Mouse (Mus musculus): Measurements from ENCODE around the gene 1700020D05Rik. TPM values are rescaled to one million over a fixed set of nuclear protein-coding genes. Genes with fewer than 3 reads are reported as not detected.
"Not testable (repeated sequence)": the region's sequence is repeated elsewhere in the genome, so short reads cannot be mapped to it uniquely, and the experiment has no call there.

1700020D05Rik gene
- total and polyA plus RNA-seq, 3 experiments = 0.70 to 0.89 (median 0.82) TPM

GRCm38 (mm10) chr19:5500330-5500875 is 3.2 kb downstream of the 1700020D05Rik start:
- H3K4me1 ChIP-seq (ENCODE audit: control insufficient read depth, insufficient read depth, low read length) = no peaks in the 10 kb centered on the region
- no peaks in the 10 kb centered on the region for H3K36me3 ChIP-seq (ENCODE audit: control insufficient read depth, insufficient read depth, low read length)
- H3K27me3 ChIP-seq (ENCODE audit: control insufficient read depth, insufficient read depth, low read length) = no peaks in the 10 kb centered on the region
- DNase-seq = no peak
- H3K9ac ChIP-seq (ENCODE audit: low read depth, low read length) = no peak overlapping the region
- WGBS = 61% methylated on average over 2 of the region's 2 CpGs
- H3K79me2 ChIP-seq (replicated peaks; ENCODE audit: control insufficient read depth, insufficient read depth, low read length) = no peaks in the 10 kb centered on the region
- intact Hi-C loops (cut with DNase I) = no loop called here
- TF ChIP-seq EP300 (IDR thresholded peaks at IDR 0.05; ENCODE audit: insufficient read depth, low read depth, low read length) = no peak
- TF ChIP-seq CTCF (IDR thresholded peaks at IDR 0.05) = no peak
- no peak overlapping the region for H3K4me3 ChIP-seq
- no peak overlapping the region for H3K27ac ChIP-seq

GRCm38 (mm10) chr19:5496052-5496370 is 7.6 kb downstream of the 1700020D05Rik start:
- Histone ChIP-seq H3K79me2 (replicated peaks; ENCODE audit: control insufficient read depth, insufficient read depth, low read length) (0 out of 2 replicates have a peak, but pooled peaks cover 5% of the 10 kb centered on the region), H3K36me3 (ENCODE audit: control insufficient read depth, insufficient read depth, low read length) (peaks cover 14% of the 10 kb centered on the region), H3K4me1 (ENCODE audit: control insufficient read depth, insufficient read depth, low read length) (no peaks in the 10 kb centered on the region), H3K27ac (no peak overlapping the region), H3K27me3 (ENCODE audit: control insufficient read depth, insufficient read depth, low read length) (no peaks in the 10 kb centered on the region), H3K9ac (ENCODE audit: low read depth, low read length) (no peak overlapping the region), H3K4me3 (no peak overlapping the region)
- TF ChIP-seq EP300 (IDR thresholded peaks at IDR 0.05; ENCODE audit: insufficient read depth, low read depth, low read length) = no peak
- TF ChIP-seq POLR2A (IDR thresholded peaks at IDR 0.05; ENCODE audit: insufficient read depth, low read depth, low read length) = no peak
- TF ChIP-seq CTCF (IDR thresholded peaks at IDR 0.05) = no peak
- intact Hi-C loops (cut with DNase I) = no loop called here
- WGBS = 83% methylated on average over 16 of the region's 16 CpGs
- DNase-seq = peak in 1 of 2 experiments; percentile 21

- Histone ChIP-seq H3K27me3 (ENCODE audit: control insufficient read depth, insufficient read depth, low read length) (no peaks in the 10 kb centered on the region), H3K79me2 (replicated peaks; ENCODE audit: control insufficient read depth, insufficient read depth, low read length) (0 out of 2 replicates have a peak, but pooled peaks cover 5% of the 10 kb centered on the region), H3K27ac (no peak overlapping the region), H3K4me3 (no peak overlapping the region), H3K9ac (ENCODE audit: low read depth, low read length) (no peak overlapping the region), H3K36me3 (ENCODE audit: control insufficient read depth, insufficient read depth, low read length) (peaks cover 14% of the 10 kb centered on the region), H3K4me1 (ENCODE audit: control insufficient read depth, insufficient read depth, low read length) (no peaks in the 10 kb centered on the region)
- no peak for DNase-seq
- 79% methylated on average over 12 of the region's 12 CpGs for WGBS
- TF ChIP-seq POLR2A (IDR thresholded peaks at IDR 0.05; ENCODE audit: insufficient read depth, low read depth, low read length) = no peak
- TF ChIP-seq EP300 (IDR thresholded peaks at IDR 0.05; ENCODE audit: insufficient read depth, low read depth, low read length) = no peak
- no peak for TF ChIP-seq CTCF (IDR thresholded peaks at IDR 0.05)
- intact Hi-C loops (cut with DNase I) = no loop called here
These were observed 8.1 kb downstream of the 1700020D05Rik start for GRCm38 (mm10) chr19:5495353-5496051.

- intact Hi-C loops (cut with DNase I) = no loop called here
These were observed 9.3 kb downstream of the 1700020D05Rik start for GRCm38 (mm10) chr19:5494314-5494713.

GRCm38 (mm10) chr19:5493301-5493721 is 10.3 kb downstream of the 1700020D05Rik start:
- H3K27ac ChIP-seq; intact Hi-C loops (cut with DNase I); H3K27me3 ChIP-seq (ENCODE audit: control insufficient read depth, insufficient read depth, low read length); H3K79me2 ChIP-seq (replicated peaks; ENCODE audit: control insufficient read depth, insufficient read depth, low read length); H3K4me3 ChIP-seq; H3K4me1 ChIP-seq (ENCODE audit: control insufficient read depth, insufficient read depth, low read length); H3K9ac ChIP-seq (ENCODE audit: low read depth, low read length): not testable (repeated sequence)
- peaks cover 14% of the 10 kb centered on the region for H3K36me3 ChIP-seq (ENCODE audit: control insufficient read depth, insufficient read depth, low read length)
- 46% methylated on average over 9 of the region's 9 CpGs for WGBS
- DNase-seq = peak in 1 of 2 experiments; percentile 20

More at GRCm38 (mm10) chr19:5494314-5494713, 9.3 kb downstream of the 1700020D05Rik start:
- WGBS = 77% methylated on average over 3 of the region's 3 CpGs
- no peak for DNase-seq
- Histone ChIP-seq H3K36me3 (ENCODE audit: control insufficient read depth, insufficient read depth, low read length) (peaks cover 14% of the 10 kb centered on the region), H3K27ac (no peak overlapping the region), H3K27me3 (ENCODE audit: control insufficient read depth, insufficient read depth, low read length) (no peaks in the 10 kb centered on the region), H3K4me3 (no peak overlapping the region), H3K9ac (ENCODE audit: low read depth, low read length) (no peak overlapping the region), H3K4me1 (ENCODE audit: control insufficient read depth, insufficient read depth, low read length) (no peaks in the 10 kb centered on the region), H3K79me2 (replicated peaks; ENCODE audit: control insufficient read depth, insufficient read depth, low read length) (0 out of 2 replicates have a peak, but pooled peaks cover 5% of the 10 kb centered on the region)
- no peak for TF ChIP-seq POLR2A (IDR thresholded peaks at IDR 0.05; ENCODE audit: insufficient read depth, low read depth, low read length)
- TF ChIP-seq CTCF (IDR thresholded peaks at IDR 0.05) = no peak
- TF ChIP-seq EP300 (IDR thresholded peaks at IDR 0.05; ENCODE audit: insufficient read depth, low read depth, low read length) = no peak

- Histone ChIP-seq H3K4me1 (ENCODE audit: control insufficient read depth, insufficient read depth, low read length) (no peaks in the 10 kb centered on the region; the same call in 1 of the 2 replicates), H3K27ac (no peak overlapping the region), H3K9ac (ENCODE audit: low read depth, low read length) (no peak overlapping the region), H3K27me3 (ENCODE audit: control insufficient read depth, insufficient read depth, low read length) (no peaks in the 10 kb centered on the region), H3K36me3 (ENCODE audit: control insufficient read depth, insufficient read depth, low read length) (peaks cover 14% of the 10 kb centered on the region), H3K4me3 (no peak overlapping the region), H3K79me2 (replicated peaks; ENCODE audit: control insufficient read depth, insufficient read depth, low read length) (0 out of 2 replicates have a peak, but pooled peaks cover 5% of the 10 kb centered on the region)
- 58% methylated on average over 4 of the region's 4 CpGs for WGBS
- no peak for TF ChIP-seq EP300 (IDR thresholded peaks at IDR 0.05; ENCODE audit: insufficient read depth, low read depth, low read length)
- TF ChIP-seq POLR2A (IDR thresholded peaks at IDR 0.05; ENCODE audit: insufficient read depth, low read depth, low read length) = no peak
- no peak for TF ChIP-seq CTCF (IDR thresholded peaks at IDR 0.05)
- DNase-seq = peak in 1 of 2 experiments; percentile 18
- intact Hi-C loops (cut with DNase I) = no loop called here
These were observed 10.9 kb downstream of the 1700020D05Rik start for GRCm38 (mm10) chr19:5492641-5493040.

All from heart, adult 2 months (tissue).